Mouse (Mus musculus): Measurements from ENCODE around the gene Dnajb12.
"Not testable (repeated sequence)": the region's sequence is repeated elsewhere in the genome, so short reads cannot be mapped to it uniquely, and the experiment has no call there.

The Dnajb12 gene

GRCm38 (mm10) chr10:59870038-59870437 is 9.3 kb upstream of the Dnajb12 start:
- DNase-seq (ENCODE audit: low read depth, low spot score), result no peak

GRCm38 (mm10) chr10:59872651-59873050 is 6.7 kb upstream of the Dnajb12 start:
- not testable (repeated sequence) for DNase-seq (ENCODE audit: low read depth, low spot score)

GRCm38 (mm10) chr10:59873206-59873605 is 6.2 kb upstream of the Dnajb12 start:
- DNase-seq (ENCODE audit: low read depth, low spot score), result no peak

GRCm38 (mm10) chr10:59873613-59874012 is 5.7 kb upstream of the Dnajb12 start:
- DNase-seq (ENCODE audit: low read depth, low spot score), result no peak

GRCm38 (mm10) chr10:59875396-59875795 is 4.0 kb upstream of the Dnajb12 start:
- no peak for DNase-seq (ENCODE audit: low read depth, low spot score)

- not testable (repeated sequence) for DNase-seq (ENCODE audit: low read depth, low spot score)
Observed at GRCm38 (mm10) chr10:59876698-59877097, 2.7 kb upstream of the Dnajb12 start.

GRCm38 (mm10) chr10:59877421-59878117 is 1.8 kb upstream of the Dnajb12 start:
- no peak for DNase-seq (ENCODE audit: low read depth, low spot score)

GRCm38 (mm10) chr10:59878823-59879222 is 533 bp upstream of the Dnajb12 start:
- DNase-seq (ENCODE audit: low read depth, low spot score), result peak; percentile 68

GRCm38 (mm10) chr10:59880029-59880386 is 652 bp downstream of the Dnajb12 start:
- DNase-seq (ENCODE audit: low read depth, low spot score), result peak; percentile 77

GRCm38 (mm10) chr10:59880837-59881236 is 1.5 kb downstream of the Dnajb12 start:
- DNase-seq (ENCODE audit: low read depth, low spot score), result no peak

- DNase-seq (ENCODE audit: low read depth, low spot score), result no peak
Observed at GRCm38 (mm10) chr10:59884327-59885173, 5.2 kb downstream of the Dnajb12 start.

- no peak for DNase-seq (ENCODE audit: low read depth, low spot score)
Observed at GRCm38 (mm10) chr10:59885174-59886080, 6.1 kb downstream of the Dnajb12 start.

- DNase-seq (ENCODE audit: low read depth, low spot score), result peak; percentile 45
Observed at GRCm38 (mm10) chr10:59886081-59886466, 6.7 kb downstream of the Dnajb12 start.

GRCm38 (mm10) chr10:59887432-59887831 is 8.1 kb downstream of the Dnajb12 start:
- no peak for DNase-seq (ENCODE audit: low read depth, low spot score)

GRCm38 (mm10) chr10:59889339-59889738 is 10.0 kb downstream of the Dnajb12 start:
- no peak for DNase-seq (ENCODE audit: low read depth, low spot score)

GRCm38 (mm10) chr10:59889953-59890751 is 10.8 kb downstream of the Dnajb12 start:
- no peak for DNase-seq (ENCODE audit: low read depth, low spot score)

- DNase-seq (ENCODE audit: low read depth, low spot score), result peak; percentile 69
Observed at GRCm38 (mm10) chr10:59892977-59893376, 13.6 kb downstream of the Dnajb12 start.

- DNase-seq (ENCODE audit: low read depth, low spot score), result peak; percentile 89
Observed at GRCm38 (mm10) chr10:59894251-59895160, 15.2 kb downstream of the Dnajb12 start.

GRCm38 (mm10) chr10:59895460-59896186 is 16.3 kb downstream of the Dnajb12 start:
- DNase-seq (ENCODE audit: low read depth, low spot score), result no peak
